Mouse (Mus musculus): ENCODE data around the gene Wipf3. TPM values are rescaled to one million over a fixed set of nuclear protein-coding genes. Genes with fewer than 3 reads are reported as not detected.

Gene Wipf3
- total RNA-seq, 2 experiments from 2014 or later, result not detected

- ATAC-seq (replicated peaks; ENCODE audit: low FRiP score, low TSS enrichment, poor library complexity, severe bottlenecking), result no peak
These were observed 79.9 kb downstream of the Wipf3 start for GRCm38 (mm10) chr6:54509264-54509663.

- ATAC-seq (replicated peaks; ENCODE audit: low FRiP score, low TSS enrichment, poor library complexity, severe bottlenecking), result no peak
These were observed 82.9 kb downstream of the Wipf3 start for GRCm38 (mm10) chr6:54512256-54512655.

- ATAC-seq (replicated peaks; ENCODE audit: low FRiP score, low TSS enrichment, poor library complexity, severe bottlenecking), result no peak
These were observed 87.2 kb downstream of the Wipf3 start for GRCm38 (mm10) chr6:54516512-54517134.

- no peak for ATAC-seq (replicated peaks; ENCODE audit: low FRiP score, low TSS enrichment, poor library complexity, severe bottlenecking)
These were observed 89.4 kb downstream of the Wipf3 start for GRCm38 (mm10) chr6:54518758-54519157.

GRCm38 (mm10) chr6:54528666-54529065 lies 99.3 kb downstream of the Wipf3 start:
- ATAC-seq (replicated peaks; ENCODE audit: low FRiP score, low TSS enrichment, poor library complexity, severe bottlenecking), result peak; percentile 93

GRCm38 (mm10) chr6:54530182-54530581 lies 100.8 kb downstream of the Wipf3 start:
- no peak for ATAC-seq (replicated peaks; ENCODE audit: low FRiP score, low TSS enrichment, poor library complexity, severe bottlenecking)

GRCm38 (mm10) chr6:54531048-54531481 lies 101.7 kb downstream of the Wipf3 start:
- ATAC-seq (replicated peaks; ENCODE audit: low FRiP score, low TSS enrichment, poor library complexity, severe bottlenecking), result no peak

GRCm38 (mm10) chr6:54535485-54535884 lies 106.1 kb downstream of the Wipf3 start:
- ATAC-seq (replicated peaks; ENCODE audit: low FRiP score, low TSS enrichment, poor library complexity, severe bottlenecking), result no peak

GRCm38 (mm10) chr6:54537053-54537452 lies 107.7 kb downstream of the Wipf3 start:
- ATAC-seq (replicated peaks; ENCODE audit: low FRiP score, low TSS enrichment, poor library complexity, severe bottlenecking), result no peak

GRCm38 (mm10) chr6:54538773-54539173 lies 109.4 kb downstream of the Wipf3 start:
- no peak for ATAC-seq (replicated peaks; ENCODE audit: low FRiP score, low TSS enrichment, poor library complexity, severe bottlenecking)

GRCm38 (mm10) chr6:54539396-54539795 lies 110.0 kb downstream of the Wipf3 start:
- no peak for ATAC-seq (replicated peaks; ENCODE audit: low FRiP score, low TSS enrichment, poor library complexity, severe bottlenecking)

GRCm38 (mm10) chr6:54540252-54540887 lies 111.0 kb downstream of the Wipf3 start:
- no peak for ATAC-seq (replicated peaks; ENCODE audit: low FRiP score, low TSS enrichment, poor library complexity, severe bottlenecking)

- ATAC-seq (replicated peaks; ENCODE audit: low FRiP score, low TSS enrichment, poor library complexity, severe bottlenecking), result no peak
These were observed 113.4 kb downstream of the Wipf3 start for GRCm38 (mm10) chr6:54542836-54543235.

GRCm38 (mm10) chr6:54543646-54544045 lies 114.2 kb downstream of the Wipf3 start:
- no peak for ATAC-seq (replicated peaks; ENCODE audit: low FRiP score, low TSS enrichment, poor library complexity, severe bottlenecking)

- no peak for ATAC-seq (replicated peaks; ENCODE audit: low FRiP score, low TSS enrichment, poor library complexity, severe bottlenecking)
These were observed 119.1 kb downstream of the Wipf3 start for GRCm38 (mm10) chr6:54548314-54549019.

- no peak for ATAC-seq (replicated peaks; ENCODE audit: low FRiP score, low TSS enrichment, poor library complexity, severe bottlenecking)
These were observed 119.9 kb downstream of the Wipf3 start for GRCm38 (mm10) chr6:54549311-54549710.

- ATAC-seq (replicated peaks; ENCODE audit: low FRiP score, low TSS enrichment, poor library complexity, severe bottlenecking), result no peak
These were observed 121.5 kb downstream of the Wipf3 start for GRCm38 (mm10) chr6:54550801-54551323.

GRCm38 (mm10) chr6:54552721-54553413 lies 123.5 kb downstream of the Wipf3 start:
- no peak for ATAC-seq (replicated peaks; ENCODE audit: low FRiP score, low TSS enrichment, poor library complexity, severe bottlenecking)

Measured in megakaryocyte-erythroid progenitor cell, adult 5-6 weeks (primary cell).